ENCODE assay signal across 8 mouse cellular contexts in genomic region chr6:86128504-86128903, GRCm38 (mm10).
DNase-seq lines count a peak whose midpoint lies in the region; ATAC-seq and TF ChIP-seq lines count a peak whose summit lies in the region.
"Had no signal": no experiment of that assay in that cellular context is flagged by ENCODE, and none has a peak within 500 bp of the region (broad histone marks: within the 10 kb centered on the region; RNA-seq: fewer than 3 reads in every experiment).

No protein-coding gene starts in this region.

- H3K27me3 ChIP-seq in kidney, embryonic 14.5 days (ENCODE audit: control insufficient read depth, insufficient read depth, low read length), result no peaks in the 10 kb centered on the region
- no peaks in the 10 kb centered on the region for H3K27me3 ChIP-seq in ES-Bruce4 (ENCODE audit: control insufficient read depth, insufficient read depth, low read length, poor library complexity, severe bottlenecking)
- no peaks in the 10 kb centered on the region for H3K27me3 ChIP-seq in stomach, postnatal 0 days (ENCODE audit: control insufficient read depth, insufficient read depth, low read length)
- H3K27me3 ChIP-seq: lung, embryonic 15.5 days had no signal

- H3K36me3 ChIP-seq in kidney, embryonic 14.5 days (ENCODE audit: control insufficient read depth, insufficient read depth, low read length), result no peaks in the 10 kb centered on the region
- no peaks in the 10 kb centered on the region for H3K36me3 ChIP-seq in ES-Bruce4 (ENCODE audit: control insufficient read depth, insufficient read depth, low read length, poor library complexity, severe bottlenecking)
- H3K36me3 ChIP-seq in stomach, postnatal 0 days (ENCODE audit: control insufficient read depth, insufficient read depth, low read length), result no peaks in the 10 kb centered on the region
- H3K36me3 ChIP-seq: lung, embryonic 15.5 days had no signal

- no peaks in the 10 kb centered on the region for H3K4me1 ChIP-seq in kidney, embryonic 14.5 days (ENCODE audit: control insufficient read depth, insufficient read depth, low read length)
- H3K4me1 ChIP-seq in ES-Bruce4 (ENCODE audit: control insufficient read depth, insufficient read depth, low read length), result no peaks in the 10 kb centered on the region
- no peaks in the 10 kb centered on the region for H3K4me1 ChIP-seq in stomach, postnatal 0 days (replicated peaks; ENCODE audit: control insufficient read depth, insufficient read depth)
- H3K4me1 ChIP-seq: lung, embryonic 15.5 days had no signal

- TF ChIP-seq CTCF in ES-Bruce4 (IDR thresholded peaks at IDR 0.05; ENCODE audit: low read depth, low read length), result peak; percentile 43
- peak; percentile 74 for TF ChIP-seq CTCF in stomach, postnatal 0 days (IDR thresholded peaks at IDR 0.05; ENCODE audit: low read depth)

- DNase-seq in kidney, adult 11 months, result no peak
- peak; percentile 71 for DNase-seq in adipocyte (ENCODE audit: low spot score)
- DNase-seq in kidney, postnatal 10 days, result peak; percentile 45
- peak; percentile 44 for DNase-seq in stomach, postnatal 0 days (ENCODE audit: low spot score)
- no peak for DNase-seq in cerebellum, postnatal 4 days (ENCODE audit: low spot score in 2 of 2)

- H3K4me2 ChIP-seq in kidney, embryonic 14.5 days (replicated peaks; ENCODE audit: low read depth, low read length), result no peak overlapping the region
- no peak overlapping the region for H3K4me2 ChIP-seq in stomach, postnatal 0 days (replicated peaks; ENCODE audit: low read depth)
- H3K4me2 ChIP-seq: lung, embryonic 15.5 days had no signal

- TF ChIP-seq EP300 in ES-Bruce4 (IDR thresholded peaks at IDR 0.05; ENCODE audit: insufficient read depth, low read depth, low read length), result no peak
- TF ChIP-seq EP300 in stomach, postnatal 0 days (optimal IDR thresholded peaks at IDR 0.05), result no peak

- 0 out of 2 replicates have a peak, but pooled peaks have one; percentile 43 for ATAC-seq in kidney, embryonic 14.5 days (ENCODE audit: low FRiP score, low TSS enrichment)
- ATAC-seq in stomach, postnatal 0 days (ENCODE audit: low FRiP score, low TSS enrichment), result no peak

- H3K9ac ChIP-seq in kidney, embryonic 14.5 days (ENCODE audit: low read depth, low read length), result no peak overlapping the region
- H3K9ac ChIP-seq in ES-Bruce4 (ENCODE audit: low read depth, poor library complexity, severe bottlenecking), result no peak overlapping the region
- H3K9ac ChIP-seq in stomach, postnatal 0 days (ENCODE audit: low read length), result no peak overlapping the region
- H3K9ac ChIP-seq: lung, embryonic 15.5 days had no signal

- no peak for TF ChIP-seq POLR2A in ES-Bruce4 (IDR thresholded peaks at IDR 0.05; ENCODE audit: insufficient read depth, low read length)

- H3K4me3 ChIP-seq in kidney, embryonic 14.5 days (ENCODE audit: low read length), result no peak overlapping the region
- no peak overlapping the region for H3K4me3 ChIP-seq in ES-Bruce4 (ENCODE audit: low read depth, low read length)
- H3K4me3 ChIP-seq in stomach, postnatal 0 days (ENCODE audit: low read depth, low read length), result no peak overlapping the region
- H3K4me3 ChIP-seq: lung, embryonic 15.5 days had no signal

- H3K9me3 ChIP-seq in kidney, embryonic 14.5 days (ENCODE audit: control insufficient read depth, low read length), result no peaks in the 10 kb centered on the region
- H3K9me3 ChIP-seq in ES-Bruce4 (replicated peaks; ENCODE audit: control insufficient read depth, insufficient read depth, low read length, poor library complexity, severe bottlenecking), result no peaks in the 10 kb centered on the region
- H3K9me3 ChIP-seq in stomach, postnatal 0 days (ENCODE audit: control insufficient read depth, low read length), result no peaks in the 10 kb centered on the region
- H3K9me3 ChIP-seq: lung, embryonic 15.5 days had no signal

- no peak overlapping the region for H3K27ac ChIP-seq in kidney, embryonic 14.5 days (ENCODE audit: low read depth, low read length)
- no peak overlapping the region for H3K27ac ChIP-seq in ES-Bruce4 (ENCODE audit: insufficient read depth, low read length)
- H3K27ac ChIP-seq in stomach, postnatal 0 days (replicated peaks), result no peak overlapping the region
- H3K27ac ChIP-seq: lung, embryonic 15.5 days had no signal

- 53% methylated on average over 4 of the region's 4 CpGs for WGBS in kidney, embryonic 14.5 days
- 54% methylated on average over 4 of the region's 4 CpGs for WGBS in stomach, postnatal 0 days

Comparison
In these comparisons a context has a peak if more than half of its experiments do, and no peak if none do; other contexts are left out.
1. DNase-seq: peak in adipocyte (single experiment), kidney, postnatal 10 days (single experiment) and stomach, postnatal 0 days (single experiment); none in kidney, adult 11 months (single experiment) and cerebellum, postnatal 4 days (0 of 2).